Mouse (Mus musculus) lung, postnatal 0 days (tissue): Measurements from ENCODE around the gene Six2.

ENCODE experiments used
- CTCF ChIP-seq: IDR thresholded peaks from 2 replicates; pipeline ENCODE4 v1.5.1; 2016; ENCODE audit warnings: antibody characterized with exemption, mild to moderate bottlenecking
- EP300 ChIP-seq: IDR thresholded peaks from 2 replicates; pipeline ENCODE4 v1.6.1; 2016; ENCODE audit warnings: antibody characterized with exemption, mild to moderate bottlenecking, control low read depth

DNA sequence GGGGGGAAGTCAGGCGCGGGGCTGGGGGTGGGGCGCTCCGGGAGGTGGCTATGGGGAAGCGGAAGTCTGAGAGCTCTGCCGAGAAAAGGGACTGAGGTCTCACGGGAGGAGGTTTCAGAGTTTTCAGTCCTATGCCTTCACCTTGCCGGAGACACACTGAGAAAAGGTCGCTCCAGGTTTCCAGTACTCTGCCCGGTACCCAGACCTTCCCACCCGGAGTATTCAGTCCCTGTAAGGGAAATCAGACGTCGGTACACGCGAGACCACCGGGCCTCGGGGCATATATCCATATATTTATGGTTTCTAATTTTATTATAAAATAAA is 4.1 kb downstream of the Six2 start:
- TF ChIP-seq CTCF (no peak), EP300 (no peak)
